Mouse (Mus musculus) hindbrain, embryonic 16.5 days (tissue): ENCODE data around the gene Sh3rf1. TPM values are rescaled to one million over a fixed set of nuclear protein-coding genes. Genes with fewer than 3 reads are reported as not detected.

Source experiments
- ATAC-seq: fragments of 200-750 bp; cut with Nextera tagmentation; 2 replicates; pipeline ENCODE4 v1.8.0; 2017; ENCODE audit warnings: moderate TSS enrichment, moderate library complexity
- H3K27ac ChIP-seq: fragments of 300-500 bp; sonication (generic); 2 replicates; pipeline ENCODE4 v1.5.1; 2014; ENCODE audit warnings: low read depth, mild to moderate bottlenecking, control low read depth, low read length, moderate library complexity
- H3K27me3 ChIP-seq: fragments of 300-500 bp; sonication (generic); replicated peaks from 2 replicates; pipeline ENCODE4 v1.6.1; 2014; ENCODE audit warnings: low read length; ENCODE audit not compliant: control insufficient read depth, insufficient read depth
- H3K36me3 ChIP-seq: fragments of 300-500 bp; sonication (generic); 2 replicates; pipeline ENCODE4 v1.6.1; 2014; ENCODE audit warnings: mild to moderate bottlenecking, low read length, moderate library complexity, mixed read lengths; ENCODE audit not compliant: control insufficient read depth, insufficient read depth
- H3K4me1 ChIP-seq: fragments of 300-500 bp; sonication (generic); 2 replicates; pipeline ENCODE4 v1.6.1; 2014; ENCODE audit warnings: low read depth, low read length; ENCODE audit not compliant: control insufficient read depth, insufficient read depth
- H3K4me2 ChIP-seq: fragments of 300-500 bp; sonication (generic); 2 replicates; pipeline ENCODE4 v1.6.1; 2014; ENCODE audit warnings: mild to moderate bottlenecking, low read length, control low read depth, moderate library complexity
- H3K4me3 ChIP-seq: fragments of 300-500 bp; sonication (generic); 2 replicates; pipeline ENCODE4 v1.5.1; 2014; ENCODE audit warnings: mild to moderate bottlenecking, low read length, control low read depth, moderate library complexity
- H3K9ac ChIP-seq: fragments of 300-500 bp; sonication (generic); 2 replicates; pipeline ENCODE4 v1.6.1; 2014; ENCODE audit warnings: low read depth, mild to moderate bottlenecking, control low read depth, low read length, moderate library complexity
- H3K9me3 ChIP-seq: fragments of 300-500 bp; sonication (generic); 2 replicates; pipeline ENCODE4 v1.6.1; 2014; ENCODE audit warnings: mild to moderate bottlenecking, low read length, moderate library complexity; ENCODE audit not compliant: control insufficient read depth
- WGBS: fragments of 180-500 bp; shearing (Covaris S2); extraction: QIAGEN DNeasy Blood & Tissue Kit; methylation state at CpG from one replicate; pipeline ENCODE4 v1.1.7; 2014; 5-methylcytosine and 5-hydroxymethylcytosine counted together
- polyA plus RNA-seq: library from polyadenylated mRNA; unstranded; fragments of >200 nt; fragmentation: Nextera tagmentation; extraction: Ambion mirVana; gene quantifications from 2 replicates; pipeline ENCODE4 v1.2.1, GENCODE M21; 2015

The Sh3rf1 gene
- polyA plus RNA-seq, 1 experiment from 2014 or later = 23.3 TPM

GRCm38 (mm10) chr8:61321216-61321615 lies 97.5 kb downstream of the Sh3rf1 start:
- Histone ChIP-seq H3K4me3 (no peak overlapping the region), H3K27me3 (no peaks in the 10 kb centered on the region), H3K4me1 (peaks cover 15% of the 10 kb centered on the region), H3K4me2 (no peak overlapping the region), H3K36me3 (no peaks in the 10 kb centered on the region), H3K9ac (no peak overlapping the region), H3K27ac (no peak overlapping the region), H3K9me3 (no peaks in the 10 kb centered on the region)
- no peak for ATAC-seq
- WGBS = 69% methylated on average over 3 of the region's 3 CpGs

- Histone ChIP-seq H3K27ac (no peak overlapping the region), H3K9ac (no peak overlapping the region), H3K4me1 (peaks cover 15% of the 10 kb centered on the region), H3K9me3 (no peaks in the 10 kb centered on the region), H3K4me2 (no peak overlapping the region), H3K36me3 (no peaks in the 10 kb centered on the region), H3K27me3 (no peaks in the 10 kb centered on the region), H3K4me3 (no peak overlapping the region)
- ATAC-seq = no peak
- WGBS = 66% methylated on average over 5 of the region's 5 CpGs
These were observed 98.1 kb downstream of the Sh3rf1 start for GRCm38 (mm10) chr8:61321780-61322179.

- no peaks in the 10 kb centered on the region for H3K36me3 ChIP-seq
- no peak for ATAC-seq
- peaks cover 15% of the 10 kb centered on the region for H3K4me1 ChIP-seq
These were observed 98.8 kb downstream of the Sh3rf1 start for GRCm38 (mm10) chr8:61322462-61322861.

GRCm38 (mm10) chr8:61324363-61324914 lies 100.8 kb downstream of the Sh3rf1 start:
- peaks cover 15% of the 10 kb centered on the region for H3K4me1 ChIP-seq
- H3K9me3 ChIP-seq = no peaks in the 10 kb centered on the region
- 23% methylated on average over 10 of the region's 10 CpGs for WGBS
- H3K9ac ChIP-seq = no peak overlapping the region
- H3K4me2 ChIP-seq = no peak overlapping the region
- 0 out of 2 replicates have a peak, but pooled peaks have one; percentile 13 for ATAC-seq
- H3K27me3 ChIP-seq = no peaks in the 10 kb centered on the region
- no peak overlapping the region for H3K4me3 ChIP-seq
- no peaks in the 10 kb centered on the region for H3K36me3 ChIP-seq
- no peak overlapping the region for H3K27ac ChIP-seq

More at GRCm38 (mm10) chr8:61322462-61322861, 98.8 kb downstream of the Sh3rf1 start:
- no peak overlapping the region for H3K4me2 ChIP-seq
- H3K27me3 ChIP-seq = no peaks in the 10 kb centered on the region
- no peaks in the 10 kb centered on the region for H3K9me3 ChIP-seq
- H3K4me3 ChIP-seq = no peak overlapping the region
- no peak overlapping the region for H3K27ac ChIP-seq
- WGBS = 78% methylated on average over 8 of the region's 8 CpGs
- H3K9ac ChIP-seq = no peak overlapping the region

GRCm38 (mm10) chr8:61325014-61325715 lies 101.5 kb downstream of the Sh3rf1 start:
- 28% methylated on average over 16 of the region's 16 CpGs for WGBS
- peak; percentile 61 for ATAC-seq
- no peaks in the 10 kb centered on the region for H3K27me3 ChIP-seq
- no peaks in the 10 kb centered on the region for H3K9me3 ChIP-seq
- H3K4me3 ChIP-seq = no peak overlapping the region
- no peak overlapping the region for H3K27ac ChIP-seq
- H3K9ac ChIP-seq = no peak overlapping the region
- H3K4me2 ChIP-seq = peak overlapping the region; percentile 37
- peaks cover 15% of the 10 kb centered on the region for H3K4me1 ChIP-seq
- no peaks in the 10 kb centered on the region for H3K36me3 ChIP-seq

GRCm38 (mm10) chr8:61326281-61326680 lies 102.6 kb downstream of the Sh3rf1 start:
- ATAC-seq = no peak
- Histone ChIP-seq H3K27ac (no peak overlapping the region), H3K9ac (no peak overlapping the region), H3K4me3 (no peak overlapping the region), H3K4me1 (peaks cover 15% of the 10 kb centered on the region), H3K4me2 (no peak overlapping the region), H3K9me3 (no peaks in the 10 kb centered on the region), H3K27me3 (no peaks in the 10 kb centered on the region), H3K36me3 (no peaks in the 10 kb centered on the region)
- WGBS = 87% methylated on average over 8 of the region's 8 CpGs

GRCm38 (mm10) chr8:61327333-61327732 lies 103.7 kb downstream of the Sh3rf1 start:
- ATAC-seq = no peak
- Histone ChIP-seq H3K36me3 (no peaks in the 10 kb centered on the region), H3K9me3 (no peaks in the 10 kb centered on the region), H3K27me3 (no peaks in the 10 kb centered on the region), H3K4me3 (no peak overlapping the region), H3K9ac (no peak overlapping the region), H3K4me1 (peaks cover 15% of the 10 kb centered on the region), H3K27ac (no peak overlapping the region), H3K4me2 (no peak overlapping the region)
- 83% methylated on average over 5 of the region's 5 CpGs for WGBS

- no peak overlapping the region for H3K4me2 ChIP-seq
- no peaks in the 10 kb centered on the region for H3K36me3 ChIP-seq
- no peak overlapping the region for H3K27ac ChIP-seq
- WGBS = 91% methylated on average over 6 of the region's 6 CpGs
- no peaks in the 10 kb centered on the region for H3K27me3 ChIP-seq
- no peaks in the 10 kb centered on the region; the same call in none of the 2 replicates for H3K4me1 ChIP-seq
- ATAC-seq = no peak
- no peak overlapping the region for H3K4me3 ChIP-seq
- no peak overlapping the region for H3K9ac ChIP-seq
- H3K9me3 ChIP-seq = no peaks in the 10 kb centered on the region
These were observed 116.0 kb downstream of the Sh3rf1 start for GRCm38 (mm10) chr8:61339629-61340028.

- Histone ChIP-seq H3K27me3 (no peaks in the 10 kb centered on the region), H3K4me1 (no peaks in the 10 kb centered on the region; the same call in none of the 2 replicates), H3K9me3 (no peaks in the 10 kb centered on the region), H3K9ac (no peak overlapping the region), H3K27ac (peak overlapping the region; percentile 34; the same call in 1 of the 2 replicates), H3K4me3 (peak overlapping the region; percentile 11; the same call in 1 of the 2 replicates), H3K36me3 (no peaks in the 10 kb centered on the region), H3K4me2 (peak overlapping the region; percentile 40)
- WGBS = 65% methylated on average over 17 of the region's 17 CpGs
- ATAC-seq = peak; percentile 68
These were observed 116.8 kb downstream of the Sh3rf1 start for GRCm38 (mm10) chr8:61340283-61340984.
